Mouse (Mus musculus): ENCODE measurements at regions not wholly inside any gene's neighbourhood (a gene's known extent, or its start where the extent isn't known, plus 50 kb on each side); places are given as distances from the start of the nearest gene placed in this dataset.
A peak's percentile ranks its signal among the peaks of the same experiment; 100 is the strongest.

GRCm38 (mm10) chr16:46807476-46807875, 309.2 kb upstream of the Nectin3 start:
- DNase-seq, result no peak

DNA sequence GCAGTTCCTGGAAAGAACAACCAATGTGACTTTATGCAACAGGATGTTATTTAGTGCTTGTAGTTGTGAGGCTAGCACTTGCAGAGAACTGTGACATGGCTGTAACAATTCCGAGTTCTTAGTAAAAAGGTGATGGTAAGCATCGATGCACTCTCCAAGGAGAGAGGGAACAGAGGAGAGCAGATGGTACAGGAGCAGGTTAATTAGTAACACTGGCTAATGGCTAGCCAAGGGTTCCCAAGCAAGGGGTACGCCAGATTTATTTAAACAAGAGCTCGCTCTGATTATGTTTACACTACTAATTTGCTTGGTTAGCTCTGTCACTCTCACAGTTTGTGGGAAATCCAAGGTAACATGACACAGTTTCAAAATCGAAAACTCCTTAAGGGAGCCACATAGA, 278.0 kb upstream of the Nectin3 start:
- peak; percentile 49 for DNase-seq

- DNase-seq, result no peak
Observed at GRCm38 (mm10) chr16:46769383-46769782, 271.1 kb upstream of the Nectin3 start.

- DNase-seq, result no peak
Observed at GRCm38 (mm10) chr16:46768376-46768775, 270.1 kb upstream of the Nectin3 start.

DNA sequence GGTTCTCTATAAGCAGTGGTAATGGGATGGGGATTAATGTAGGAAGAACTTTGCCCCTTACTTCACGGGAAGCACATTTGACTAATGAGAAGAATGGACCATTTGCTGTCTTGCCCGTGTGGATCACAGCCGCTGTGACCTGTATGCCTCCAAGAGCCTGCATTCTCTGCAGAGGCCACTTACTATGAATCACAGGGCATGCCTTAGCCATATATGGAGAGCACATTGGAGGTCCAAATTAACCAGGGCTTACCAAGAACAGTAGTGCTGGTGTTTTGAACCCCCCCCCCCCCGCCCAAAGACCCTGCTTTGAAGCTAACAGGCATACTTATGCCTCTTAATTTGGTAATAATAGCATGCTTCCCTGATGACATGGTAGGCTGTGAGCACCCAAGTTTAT, 236.8 kb upstream of the Nectin3 start:
- DNase-seq, result no peak

DNA sequence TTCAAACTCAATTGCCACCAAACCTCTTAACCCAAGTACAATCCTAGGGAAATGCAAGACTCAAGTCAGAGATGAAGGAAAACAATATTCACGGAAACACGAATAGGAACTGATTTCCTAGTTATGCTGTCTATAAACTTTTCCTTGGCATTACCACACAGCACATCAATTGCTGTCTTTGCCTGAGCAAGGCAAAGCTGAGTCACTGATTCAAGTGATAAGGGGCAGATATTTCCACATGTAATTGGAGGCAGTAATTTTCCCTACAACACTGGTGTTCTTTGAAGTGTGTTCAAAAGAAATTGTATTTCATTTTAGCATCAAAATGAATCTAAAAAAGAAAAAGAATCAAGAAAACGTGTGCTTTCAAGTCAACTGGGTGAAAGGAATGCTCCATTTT, 230.1 kb upstream of the Nectin3 start:
- DNase-seq, result no peak

- DNase-seq, result no peak
Observed at GRCm38 (mm10) chr16:46723660-46724059, 225.3 kb upstream of the Nectin3 start.

GRCm38 (mm10) chr16:46679787-46680186, 181.5 kb upstream of the Nectin3 start:
- DNase-seq, result no peak

DNA sequence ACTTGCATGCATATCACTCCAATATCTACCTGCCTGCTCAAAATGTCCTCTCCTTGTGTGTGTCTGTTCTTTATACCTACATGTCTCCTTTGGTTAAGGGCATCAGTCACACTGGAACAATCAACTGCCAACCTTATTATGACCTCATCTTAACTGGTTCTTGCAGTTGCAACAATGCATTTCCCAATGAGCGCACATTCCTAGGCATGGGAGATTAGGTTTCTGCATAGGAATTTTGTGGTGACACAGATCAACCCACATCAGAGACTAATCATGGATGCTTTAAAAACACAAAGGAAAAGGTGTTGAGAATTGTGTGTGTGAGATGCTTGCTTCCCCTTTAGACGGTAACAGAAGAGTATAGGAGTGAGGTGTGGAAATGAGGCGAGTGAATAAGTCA, 171.3 kb upstream of the Nectin3 start:
- no peak for DNase-seq

GRCm38 (mm10) chr16:46665566-46665965, 167.2 kb upstream of the Nectin3 start:
- DNase-seq, result no peak

GRCm38 (mm10) chr16:46663008-46663407, 164.7 kb upstream of the Nectin3 start:
- no peak for DNase-seq

DNA sequence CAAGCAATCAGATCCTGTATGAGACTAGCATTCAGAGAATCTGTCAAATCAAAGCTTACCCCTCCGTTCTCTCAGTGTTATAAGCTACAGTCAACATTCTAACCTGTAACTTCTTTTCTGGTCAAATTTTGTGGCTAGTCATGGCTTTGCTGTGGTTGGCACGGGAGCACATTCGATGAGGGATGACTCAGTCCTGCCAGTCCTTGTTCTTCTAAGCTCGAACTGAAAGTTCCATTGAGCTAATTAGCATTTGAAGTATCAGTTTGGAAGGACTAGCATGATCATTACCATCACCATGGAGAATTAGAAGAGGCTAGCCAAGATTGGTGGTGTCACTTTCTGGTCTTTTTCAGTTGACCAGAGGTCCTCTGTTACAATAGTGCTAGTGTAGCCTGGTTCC, 156.7 kb upstream of the Nectin3 start:
- DNase-seq, result no peak

DNA sequence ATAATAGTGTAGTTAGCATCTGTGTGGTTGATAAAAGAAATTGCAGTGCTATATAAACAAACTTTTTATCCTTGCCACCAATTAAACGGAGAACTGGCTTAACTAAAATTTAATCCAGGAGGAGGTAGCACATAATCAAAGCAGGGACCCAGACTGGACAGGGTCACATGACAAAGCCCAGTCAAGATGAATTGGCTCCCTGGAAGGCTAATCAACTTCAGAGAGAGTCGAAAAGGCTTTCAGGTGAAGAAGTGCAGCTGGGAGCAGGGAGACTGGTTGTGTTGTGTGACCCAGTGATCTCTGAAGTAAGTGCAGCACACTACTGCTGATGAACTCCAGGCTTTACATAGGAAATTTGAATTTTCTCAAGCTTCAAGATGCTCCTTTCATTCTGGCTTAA, 127.5 kb upstream of the Nectin3 start:
- DNase-seq, result no peak

GRCm38 (mm10) chr16:46623246-46623645, 124.9 kb upstream of the Nectin3 start:
- DNase-seq, result peak; percentile 23

GRCm38 (mm10) chr16:46619871-46620270, 121.5 kb upstream of the Nectin3 start:
- DNase-seq, result no peak

DNA sequence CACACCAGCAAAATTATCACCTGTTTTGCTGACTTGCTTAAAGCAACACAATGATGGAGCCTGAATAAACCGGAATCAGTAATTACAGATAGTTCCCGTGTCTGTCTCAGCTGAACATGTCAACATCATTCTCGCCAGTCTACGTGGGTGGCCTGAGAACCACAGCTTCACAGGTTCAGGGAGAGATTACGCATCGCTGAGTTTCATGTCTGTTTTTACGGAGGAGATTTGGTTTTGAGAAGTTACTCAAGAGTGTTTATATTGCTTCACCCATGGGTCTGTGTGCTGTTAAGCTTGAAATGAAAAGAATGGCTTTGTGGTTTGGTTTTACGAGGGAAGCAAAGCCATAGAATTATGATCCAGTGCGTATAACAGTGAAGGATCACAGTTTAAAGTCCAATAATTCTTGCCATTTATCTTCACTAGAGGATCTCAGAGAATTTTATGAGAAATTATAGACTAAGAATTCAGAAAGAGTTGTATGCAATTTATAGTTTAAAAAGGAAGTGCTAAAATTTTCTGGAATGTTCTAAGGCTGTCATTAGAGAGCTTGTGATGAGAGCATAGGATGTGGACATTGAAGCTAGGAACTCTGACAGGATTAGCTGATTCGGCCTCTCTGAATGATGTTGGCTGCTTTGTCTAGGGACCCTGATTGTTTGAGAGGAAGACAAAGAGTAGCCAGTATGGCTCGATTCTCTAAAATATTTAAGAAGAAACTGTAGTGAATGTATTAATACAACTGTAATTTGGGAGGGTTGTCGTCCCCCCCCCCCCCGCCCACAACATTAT, 119.4 kb upstream of the Nectin3 start:
- peak; percentile 35 for DNase-seq

GRCm38 (mm10) chr16:46616606-46617005, 118.3 kb upstream of the Nectin3 start:
- no peak for DNase-seq

DNA sequence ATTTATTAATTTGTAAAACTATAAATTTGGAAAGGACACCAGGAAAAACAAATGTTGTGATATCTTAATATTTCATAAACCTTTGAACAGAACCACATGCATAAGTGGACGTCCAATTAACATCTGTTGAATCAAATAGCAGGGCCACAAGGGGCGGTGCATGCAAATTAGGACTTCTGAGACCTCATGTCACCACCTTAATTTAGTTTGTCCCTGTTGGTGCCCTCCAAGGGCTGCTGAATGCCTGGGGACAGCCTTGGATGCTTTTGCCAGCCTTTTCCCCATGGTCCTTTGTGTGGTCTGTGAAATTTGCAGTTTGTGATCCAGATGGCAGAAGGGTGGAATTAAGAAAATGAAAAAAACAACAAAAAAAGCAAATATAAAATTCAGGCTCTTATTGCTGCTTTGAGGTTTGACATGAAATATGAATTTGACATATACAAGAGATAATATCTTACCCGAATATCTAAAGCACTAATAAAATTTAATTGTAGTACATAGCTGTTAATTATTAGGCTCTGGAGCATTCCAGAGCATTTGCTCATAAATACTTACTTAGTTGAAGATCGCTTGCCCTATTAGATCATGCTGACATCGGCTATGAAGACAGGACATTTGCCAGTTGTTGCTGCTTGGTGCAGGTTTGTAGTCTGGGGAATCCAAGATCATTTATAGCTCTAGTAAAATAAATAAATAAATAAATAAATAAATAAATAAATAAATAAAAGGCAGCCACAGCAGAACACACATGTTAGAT, 114.9 kb upstream of the Nectin3 start:
- DNase-seq, result peak; percentile 30

DNA sequence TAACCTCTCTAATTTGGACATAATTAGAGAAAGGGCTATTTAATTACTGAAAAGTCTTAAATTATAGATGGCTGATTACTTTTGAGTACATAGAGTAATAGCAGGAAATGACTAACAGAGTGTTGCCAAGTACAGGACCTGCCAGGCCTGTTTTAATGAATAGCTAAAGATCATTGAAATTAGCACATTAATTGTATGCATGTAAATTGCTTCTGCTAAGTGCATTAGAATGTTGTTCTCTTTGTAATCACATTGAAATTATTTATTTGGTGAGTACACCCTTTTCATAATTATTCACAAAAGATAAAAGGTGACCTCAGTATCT, 107.5 kb upstream of the Nectin3 start:
- DNase-seq, result no peak

GRCm38 (mm10) chr16:46605001-46605878, 106.9 kb upstream of the Nectin3 start:
- no peak for DNase-seq

DNA sequence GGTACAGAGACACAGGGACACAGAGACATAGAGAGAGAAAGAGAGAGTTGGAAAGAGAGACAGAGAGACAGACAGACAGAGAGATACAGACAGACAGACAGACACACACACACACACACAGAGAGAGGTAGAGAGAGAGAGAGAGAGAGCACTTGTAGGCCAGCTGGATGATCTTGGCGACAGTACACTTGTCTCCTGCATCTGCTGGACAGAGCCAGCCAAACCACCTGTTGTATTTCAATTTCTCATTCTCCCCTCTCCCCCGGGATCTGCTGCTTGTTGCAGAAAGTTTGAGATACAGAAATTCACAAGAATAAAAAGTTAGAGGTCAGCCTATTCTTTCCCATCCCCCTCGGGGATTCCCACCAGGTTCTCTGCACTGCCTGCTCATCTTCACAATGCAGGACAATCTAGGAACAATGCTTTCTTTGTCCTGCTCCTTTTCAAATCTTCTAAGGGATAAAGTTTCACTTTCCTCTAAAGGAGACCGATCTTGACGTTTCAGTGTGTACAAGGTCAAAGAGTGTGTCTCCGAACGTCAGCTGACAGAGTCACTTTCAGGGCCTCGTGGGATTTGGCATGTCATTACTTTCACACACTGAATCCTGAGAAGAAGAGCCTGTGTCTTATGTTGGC, 94.4 kb upstream of the Nectin3 start:
- no peak for DNase-seq

DNA sequence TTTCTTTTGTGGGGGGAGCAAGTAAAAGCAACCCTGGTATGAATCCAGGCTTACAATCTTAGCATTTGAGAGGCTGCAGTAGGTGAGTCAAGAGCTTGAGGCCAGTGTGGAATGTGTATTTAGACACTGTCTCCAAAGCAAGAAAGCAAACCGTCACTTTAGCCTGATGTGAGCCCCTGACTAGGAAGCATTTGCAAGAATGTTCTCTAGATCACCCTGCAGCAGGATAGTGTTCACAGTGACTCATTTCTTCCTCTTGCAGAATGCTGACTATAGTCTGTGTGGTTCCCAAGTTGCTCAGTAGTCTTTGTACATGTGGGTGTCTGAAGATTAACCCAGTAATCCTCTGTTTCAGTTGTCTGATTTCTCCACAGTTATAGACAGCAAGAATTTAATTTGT, 88.7 kb upstream of the Nectin3 start:
- no peak for DNase-seq

DNA sequence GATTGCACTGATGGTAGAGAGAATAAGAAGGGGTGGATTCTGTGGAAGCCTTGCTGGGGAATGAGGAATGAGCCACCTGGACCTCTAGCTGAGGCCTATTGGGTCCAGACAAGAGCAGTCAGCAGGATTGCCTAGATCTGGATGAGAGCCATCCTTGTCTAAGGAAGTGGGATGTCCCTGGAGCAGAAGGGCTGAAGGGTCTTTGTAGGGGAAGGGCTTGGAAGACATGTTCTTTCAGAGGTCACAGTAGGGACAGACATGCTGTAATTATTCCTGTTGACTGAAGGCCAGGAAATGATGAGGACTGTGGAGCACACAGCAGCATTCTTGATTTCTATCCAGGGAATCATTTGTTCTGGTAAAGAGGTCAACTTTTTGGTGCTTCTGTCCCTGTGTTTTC, 86.2 kb upstream of the Nectin3 start:
- peak; percentile 51 for DNase-seq

All from kidney, postnatal 14 days (tissue).